Mouse (Mus musculus) megakaryocyte, embryonic 14.5 days (primary cell): ENCODE results near the gene Tnfrsf11a. TPM values are rescaled to one million over a fixed set of nuclear protein-coding genes. Genes with fewer than 3 reads are reported as not detected.
"Not testable (repeated sequence)": the region's sequence is repeated elsewhere in the genome, so short reads cannot be mapped to it uniquely, and the experiment has no call there.

ENCODE experiments used
- H3K27me3 ChIP-seq: replicated peaks from 2 replicates; pipeline ENCODE3; 2012; ENCODE audit warnings: inconsistent platforms
- H3K36me3 ChIP-seq: replicated peaks from 2 replicates; pipeline ENCODE3; 2012; ENCODE audit warnings: low read length, inconsistent platforms, mixed read lengths
- H3K4me1 ChIP-seq: 2 replicates; pipeline ENCODE4 v1.6.1; 2012; ENCODE audit warnings: inconsistent platforms
- H3K4me3 ChIP-seq: replicated peaks from 2 replicates; pipeline ENCODE3; 2012; ENCODE audit warnings: moderate library complexity, mild to moderate bottlenecking, inconsistent platforms
- H3K9me3 ChIP-seq: 2 replicates; pipeline ENCODE4 v1.6.1; 2012; ENCODE audit warnings: inconsistent platforms
- FLI1 ChIP-seq: IDR thresholded peaks from 2 replicates; pipeline ENCODE4 v1.6.1; 2012; ENCODE audit warnings: low read length, inconsistent platforms, mixed read lengths
- GATA1 ChIP-seq: IDR thresholded peaks from 3 replicates; pipeline ENCODE4 v1.6.1; 2012; ENCODE audit warnings: mixed read lengths, low read length, inconsistent platforms, borderline replicate concordance
- polyA plus RNA-seq: library from polyadenylated mRNA; stranded (reverse); fragments of >175 nt; gene quantifications from 2 replicates; pipeline ENCODE4 v1.2.3, GENCODE M21; 2012; ENCODE audit warnings: low replicate concordance; ENCODE audit not compliant: insufficient read depth

Tnfrsf11a gene
- polyA plus RNA-seq, 1 experiment: 0.21 TPM

DNA sequence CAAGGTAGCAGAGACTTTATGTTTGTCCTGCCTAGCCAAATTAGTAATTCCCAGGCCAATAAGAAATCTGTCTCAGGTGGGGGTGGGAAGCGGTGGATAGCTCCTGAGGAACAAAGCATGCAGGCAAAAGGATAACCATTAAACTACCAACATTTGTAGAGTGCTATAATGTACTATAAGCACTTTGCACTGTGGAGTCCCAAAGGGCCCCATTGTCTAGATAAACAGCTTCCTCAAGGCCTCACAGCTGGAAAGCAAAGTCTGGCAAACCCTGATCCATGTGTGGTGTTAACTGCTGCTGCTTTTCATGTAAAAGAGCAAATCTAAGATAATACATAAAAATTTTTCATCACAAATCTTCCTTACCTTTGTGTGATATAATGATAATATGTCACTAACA lies 27.6 kb upstream of the Tnfrsf11a start:
- no peaks in the 10 kb centered on the region for H3K9me3 ChIP-seq
- TF ChIP-seq FLI1 (no peak), GATA1 (no peak)
- H3K27me3 ChIP-seq: no peaks in the 10 kb centered on the region
- H3K4me3 ChIP-seq: no peak overlapping the region
- H3K36me3 ChIP-seq: peaks cover 91% of the 10 kb centered on the region
- H3K4me1 ChIP-seq: peaks cover 19% of the 10 kb centered on the region

DNA sequence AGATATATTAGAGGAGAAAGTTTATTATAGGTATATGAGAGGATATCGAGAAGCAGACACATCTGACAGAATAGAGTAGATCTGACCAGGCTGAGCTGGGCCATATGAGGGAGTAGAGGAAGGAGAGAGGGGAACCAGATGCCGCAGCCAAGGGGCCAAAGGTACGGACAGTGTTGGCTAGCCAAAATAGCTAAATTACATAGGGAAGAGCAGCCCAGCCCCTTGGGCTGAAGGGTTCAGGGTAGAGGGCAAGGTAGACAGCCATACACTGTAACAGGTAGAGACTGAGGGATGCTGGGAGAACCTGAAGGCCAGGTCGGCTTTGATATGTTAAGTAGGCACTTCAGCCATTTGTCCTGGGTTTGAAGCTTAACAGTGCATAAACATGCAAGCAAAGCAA lies 21.7 kb upstream of the Tnfrsf11a start:
- TF ChIP-seq GATA1: no peak
- TF ChIP-seq FLI1: no peak

DNA sequence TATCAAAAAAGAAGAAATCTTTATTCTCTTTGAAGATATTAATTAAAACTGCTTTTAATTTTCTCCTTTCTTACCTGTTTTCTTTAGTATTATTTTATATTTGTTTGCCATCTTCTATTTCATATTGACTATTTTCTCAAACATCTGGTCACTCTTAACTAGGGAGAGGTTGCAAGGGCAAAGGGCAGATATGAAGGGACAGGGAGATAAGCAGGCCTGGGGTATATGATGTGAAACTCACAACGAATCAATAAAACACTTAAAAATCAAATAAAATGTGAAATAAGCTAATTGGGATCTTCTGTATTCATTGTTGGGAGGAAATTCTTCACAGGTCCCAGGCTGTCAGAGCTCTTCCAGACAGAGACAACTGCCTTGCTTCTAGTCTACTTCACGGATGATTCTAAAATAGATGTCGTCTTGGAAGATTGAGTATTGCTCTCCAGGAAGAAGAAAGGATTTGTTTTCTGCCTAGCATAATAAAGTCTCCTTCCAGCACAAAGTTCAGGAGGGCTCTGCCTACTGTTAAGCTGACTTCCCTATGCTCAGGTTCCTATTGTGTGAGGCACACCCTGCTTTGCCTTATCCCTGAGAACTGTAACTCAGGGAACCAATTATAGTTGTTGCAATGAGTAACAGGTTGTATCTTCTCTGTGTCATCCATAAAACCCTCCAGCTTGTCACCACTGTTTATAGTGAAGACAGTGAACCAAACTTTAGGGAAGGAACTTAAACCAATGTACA lies 20.9 kb upstream of the Tnfrsf11a start:
- TF ChIP-seq GATA1: no peak
- no peak for TF ChIP-seq FLI1
- H3K36me3 ChIP-seq: peaks cover 28% of the 10 kb centered on the region
- no peaks in the 10 kb centered on the region for H3K4me1 ChIP-seq
- H3K9me3 ChIP-seq: peaks cover 32% of the 10 kb centered on the region
- no peak overlapping the region for H3K4me3 ChIP-seq
- no peaks in the 10 kb centered on the region for H3K27me3 ChIP-seq

More for the DNA sequence above, 21.7 kb upstream of the Tnfrsf11a start:
- H3K4me1 ChIP-seq: no peaks in the 10 kb centered on the region
- H3K27me3 ChIP-seq: no peaks in the 10 kb centered on the region
- H3K9me3 ChIP-seq: peaks cover 27% of the 10 kb centered on the region
- H3K36me3 ChIP-seq: peaks cover 35% of the 10 kb centered on the region
- H3K4me3 ChIP-seq: no peak overlapping the region

DNA sequence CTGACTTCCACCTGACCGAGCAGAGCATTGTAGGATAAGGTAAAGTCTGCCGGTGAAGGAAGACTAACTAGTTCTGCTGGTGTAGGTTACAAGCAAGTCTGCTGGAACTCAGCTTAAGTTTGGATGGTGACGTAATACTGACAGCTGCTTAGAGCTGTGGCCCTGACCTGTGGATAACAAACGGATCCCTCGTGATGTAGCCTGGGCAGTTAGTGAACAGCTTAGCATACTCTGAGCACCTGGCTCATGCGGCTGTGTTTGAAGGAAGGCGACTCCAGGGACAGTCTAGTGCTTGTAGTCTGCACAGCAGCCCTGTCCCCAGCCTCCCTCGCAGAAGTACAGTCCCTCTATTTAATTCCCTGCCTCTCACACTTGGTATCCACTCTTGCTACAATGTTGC lies 14.9 kb upstream of the Tnfrsf11a start:
- H3K4me3 ChIP-seq: no peak overlapping the region
- peaks cover 2% of the 10 kb centered on the region for H3K27me3 ChIP-seq
- H3K4me1 ChIP-seq: no peaks in the 10 kb centered on the region
- peaks cover 35% of the 10 kb centered on the region for H3K9me3 ChIP-seq
- H3K36me3 ChIP-seq: no peaks in the 10 kb centered on the region
- TF ChIP-seq GATA1 (no peak), FLI1 (no peak)

DNA sequence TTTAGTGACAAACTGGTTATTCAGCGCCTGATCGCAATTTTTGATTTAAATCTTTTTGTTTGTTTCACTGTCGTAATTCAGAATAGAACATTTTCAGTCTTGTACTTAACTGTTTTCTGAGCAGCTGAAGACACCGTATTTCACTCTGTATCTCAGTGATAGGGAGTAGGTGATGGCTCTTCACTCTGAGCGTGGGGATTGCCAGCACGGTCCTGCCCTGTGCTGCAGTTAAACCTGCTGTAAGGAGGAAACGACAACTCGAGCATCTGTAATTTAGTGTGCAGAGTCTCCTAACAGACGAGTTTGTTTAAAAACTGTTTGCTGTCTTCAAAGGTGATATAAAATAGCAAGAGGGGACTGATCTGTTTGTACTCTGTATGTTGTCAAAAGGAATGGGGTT lies 14.4 kb upstream of the Tnfrsf11a start:
- H3K27me3 ChIP-seq, H3K4me3 ChIP-seq, H3K36me3 ChIP-seq, H3K4me1 ChIP-seq: not testable (repeated sequence)
- peaks cover 35% of the 10 kb centered on the region for H3K9me3 ChIP-seq

DNA sequence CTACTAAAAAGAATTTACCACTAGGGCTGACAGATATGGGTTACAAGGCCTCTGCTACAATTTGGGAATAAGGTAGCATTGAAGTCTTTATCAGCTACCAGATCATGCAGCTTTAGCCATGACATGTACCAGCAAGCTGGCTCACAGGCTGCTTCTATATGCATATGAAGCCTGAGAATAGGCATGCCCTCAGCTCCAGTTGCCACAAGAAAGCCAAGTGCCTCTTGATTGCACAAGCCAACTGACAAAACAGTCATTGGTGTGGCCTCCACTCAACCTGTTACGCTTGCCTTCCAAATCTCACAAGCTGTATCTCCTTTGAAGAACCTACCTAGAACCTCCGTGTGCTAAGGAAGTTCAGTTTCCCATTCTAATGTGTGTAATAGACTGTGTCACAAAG lies 12.1 kb upstream of the Tnfrsf11a start:
- Histone ChIP-seq H3K27me3 (peaks cover 2% of the 10 kb centered on the region), H3K4me3 (no peak overlapping the region), H3K9me3 (peaks cover 13% of the 10 kb centered on the region), H3K36me3 (no peaks in the 10 kb centered on the region), H3K4me1 (no peaks in the 10 kb centered on the region)
- no peak for TF ChIP-seq FLI1
- TF ChIP-seq GATA1: no peak

DNA sequence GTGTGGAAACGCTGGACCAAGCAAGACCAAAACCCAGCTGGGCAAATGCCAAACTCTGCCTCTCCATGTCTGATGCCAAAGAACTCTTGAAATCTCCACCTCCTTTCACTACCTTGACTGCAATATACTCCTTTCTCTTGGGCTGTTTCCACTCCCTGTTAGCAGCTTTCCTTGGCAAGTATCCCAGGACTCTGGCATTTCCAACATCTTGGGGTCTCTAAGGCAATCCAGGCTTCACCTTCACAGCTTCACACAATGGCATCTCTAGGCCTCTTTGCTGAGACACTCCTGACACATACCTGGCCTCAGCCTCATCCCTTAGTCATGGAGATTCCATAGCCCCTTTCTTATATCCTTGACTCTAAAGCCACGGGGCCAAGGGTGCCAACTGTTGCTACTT lies 9.8 kb upstream of the Tnfrsf11a start:
- Histone ChIP-seq H3K36me3 (no peaks in the 10 kb centered on the region), H3K4me3 (no peak overlapping the region), H3K9me3 (0 out of 2 replicates have a peak, but pooled peaks cover under 1% of the 10 kb centered on the region), H3K27me3 (peaks cover 2% of the 10 kb centered on the region), H3K4me1 (no peaks in the 10 kb centered on the region)
- TF ChIP-seq GATA1 (no peak), FLI1 (no peak)

DNA sequence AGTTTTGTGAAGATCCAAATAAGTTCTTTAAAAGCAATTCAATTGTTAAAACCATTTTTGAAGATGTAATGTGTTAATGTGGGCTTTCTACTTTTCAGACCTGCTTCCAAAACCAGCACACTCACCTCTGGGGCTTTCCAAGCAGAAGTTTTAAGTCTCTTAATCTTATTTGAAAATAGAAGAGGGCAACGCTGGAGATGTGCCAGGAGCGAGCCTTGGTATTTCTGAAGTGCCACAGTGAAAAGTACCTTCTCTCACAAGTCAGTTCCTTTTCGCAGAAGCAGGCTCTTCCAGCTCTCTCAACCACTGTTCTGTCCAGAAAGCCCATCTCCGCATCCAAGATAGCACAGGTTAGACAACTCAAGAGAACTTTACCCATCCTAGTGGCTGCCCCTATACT lies 4.1 kb upstream of the Tnfrsf11a start:
- Histone ChIP-seq H3K36me3 (no peaks in the 10 kb centered on the region), H3K4me1 (peaks cover 16% of the 10 kb centered on the region), H3K9me3 (no peaks in the 10 kb centered on the region), H3K27me3 (peaks cover 37% of the 10 kb centered on the region), H3K4me3 (no peak overlapping the region)
- no peak for TF ChIP-seq GATA1
- TF ChIP-seq FLI1: no peak

DNA sequence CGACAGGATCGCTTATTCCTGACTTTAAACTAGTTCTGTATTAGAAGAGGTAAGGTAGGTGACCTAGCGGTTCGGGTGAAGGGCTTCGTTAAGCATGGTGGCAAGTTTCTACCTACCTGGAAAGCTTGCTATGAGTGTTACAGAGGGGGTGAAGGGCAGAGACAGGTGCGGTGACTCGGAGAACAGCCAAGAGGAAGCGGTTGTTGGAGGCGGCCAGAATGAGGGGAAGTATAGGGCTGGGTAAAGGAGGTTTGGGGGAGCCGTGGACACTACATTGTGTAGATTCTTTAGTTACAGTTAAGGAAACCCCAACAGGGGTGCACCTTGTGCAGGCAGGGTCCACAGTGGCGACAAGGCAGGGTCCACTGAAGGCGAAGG lies 450 bp upstream of the Tnfrsf11a start:
- Histone ChIP-seq H3K27me3 (peaks cover 56% of the 10 kb centered on the region), H3K4me3 (peak overlapping the region; percentile 90)
- TF ChIP-seq FLI1 (no peak), GATA1 (no peak)

DNA sequence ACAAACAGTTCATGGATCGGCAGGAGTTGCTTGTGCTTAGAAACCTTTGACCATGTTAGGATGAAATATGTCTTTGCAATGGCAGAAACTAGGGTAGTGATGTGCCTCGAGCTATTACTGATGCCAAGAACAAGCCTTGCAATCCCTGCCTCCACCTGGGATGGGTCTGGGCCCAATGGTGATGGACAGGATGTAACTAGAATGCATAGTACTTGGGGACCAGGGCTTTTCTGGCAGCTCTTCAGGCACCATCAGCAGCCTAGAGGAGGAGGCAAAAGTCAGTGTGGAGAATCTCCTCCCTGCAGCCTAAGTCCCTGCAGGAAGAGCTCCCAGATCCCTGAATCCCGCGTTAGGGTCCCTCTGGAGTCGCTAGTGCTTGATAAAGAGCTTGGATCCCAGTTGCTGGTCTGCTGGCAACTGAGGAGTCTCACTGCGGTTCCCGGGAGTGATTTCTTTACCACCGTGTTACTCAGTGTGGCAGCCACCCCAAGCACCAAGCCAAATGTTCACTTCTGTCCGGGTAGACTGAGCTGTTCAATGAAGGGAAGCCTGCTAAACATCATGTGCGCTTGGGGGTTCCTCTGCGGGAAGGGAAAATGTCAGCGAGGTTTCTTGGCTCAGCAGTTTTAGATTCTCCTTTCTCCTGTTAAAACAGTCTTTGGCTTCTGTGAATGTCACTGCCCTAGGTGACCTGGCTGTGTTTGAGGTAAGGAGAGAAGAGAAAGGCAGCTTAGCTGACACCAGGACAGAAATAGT lies 1.1 kb downstream of the Tnfrsf11a start:
- peaks cover 61% of the 10 kb centered on the region for H3K27me3 ChIP-seq
- TF ChIP-seq GATA1 (no peak), FLI1 (no peak)
- no peaks in the 10 kb centered on the region for H3K36me3 ChIP-seq
- H3K9me3 ChIP-seq: no peaks in the 10 kb centered on the region
- peaks cover 23% of the 10 kb centered on the region for H3K4me1 ChIP-seq
- peak overlapping the region; percentile 90 for H3K4me3 ChIP-seq

More for the DNA sequence above, 450 bp upstream of the Tnfrsf11a start:
- Histone ChIP-seq H3K9me3 (no peaks in the 10 kb centered on the region), H3K4me1 (peaks cover 22% of the 10 kb centered on the region), H3K36me3 (no peaks in the 10 kb centered on the region)
